Mouse (Mus musculus) thymus, postnatal 10 days (tissue): ENCODE results near the gene Zfp90.

ENCODE experiments used
- DNase-seq, 2 experiments: peaks; one replicate each; pipeline ENCODE4 v3.0.0; 2021; ENCODE audit warnings: low spot score in 2 of 2

Zfp90 gene

DNA sequence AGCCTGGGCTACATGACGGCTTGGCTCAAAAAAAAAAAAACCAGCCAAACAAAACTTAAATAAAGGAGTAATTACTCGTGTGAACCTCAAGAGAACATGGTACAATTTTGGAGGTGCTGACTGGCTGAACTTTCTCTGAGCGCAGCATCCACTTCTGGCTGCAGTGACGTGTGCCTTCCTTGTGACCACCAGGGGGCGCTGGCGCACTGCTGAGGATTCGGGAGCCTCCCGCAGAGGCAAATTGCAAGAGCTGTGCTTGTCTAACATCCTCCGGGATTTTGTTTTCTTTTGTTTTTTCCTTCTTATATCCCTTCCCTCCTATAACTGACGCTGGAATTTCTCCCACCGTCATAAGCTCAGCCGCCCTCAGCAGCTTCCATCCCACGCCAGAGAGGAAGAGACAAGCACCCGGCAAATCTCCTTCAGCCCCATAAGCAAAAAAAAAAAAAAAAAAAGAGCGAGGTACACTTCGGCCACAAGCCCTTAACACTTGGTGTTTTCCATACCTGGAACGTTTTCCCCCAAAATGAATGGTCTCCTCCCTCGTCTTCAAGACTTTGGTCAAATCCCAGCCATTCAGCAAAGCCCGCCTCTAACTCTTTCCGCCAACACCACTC, 17.9 kb downstream of the Zfp90 start:
- DNase-seq, result peak; percentile 43 to 82

DNA sequence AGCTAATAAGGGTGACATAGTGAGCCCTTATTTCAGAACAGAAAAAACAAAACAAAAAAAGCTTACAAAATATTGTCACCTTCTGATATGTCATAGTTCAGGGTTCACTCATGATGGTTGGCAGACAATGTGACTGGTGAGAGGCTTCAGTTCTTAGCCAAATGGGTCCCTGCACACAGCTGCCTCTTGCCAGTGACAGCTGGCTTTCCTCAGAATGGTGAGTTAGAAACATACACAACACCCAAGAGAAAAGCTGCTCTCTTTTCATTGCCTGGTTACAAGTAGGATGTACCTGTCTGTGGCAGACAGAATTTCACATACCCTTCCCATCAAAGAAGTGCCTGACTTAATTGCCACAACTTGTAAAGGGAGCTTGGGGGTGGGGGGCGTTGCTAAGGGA, 18.5 kb downstream of the Zfp90 start:
- DNase-seq, result no peak

DNA sequence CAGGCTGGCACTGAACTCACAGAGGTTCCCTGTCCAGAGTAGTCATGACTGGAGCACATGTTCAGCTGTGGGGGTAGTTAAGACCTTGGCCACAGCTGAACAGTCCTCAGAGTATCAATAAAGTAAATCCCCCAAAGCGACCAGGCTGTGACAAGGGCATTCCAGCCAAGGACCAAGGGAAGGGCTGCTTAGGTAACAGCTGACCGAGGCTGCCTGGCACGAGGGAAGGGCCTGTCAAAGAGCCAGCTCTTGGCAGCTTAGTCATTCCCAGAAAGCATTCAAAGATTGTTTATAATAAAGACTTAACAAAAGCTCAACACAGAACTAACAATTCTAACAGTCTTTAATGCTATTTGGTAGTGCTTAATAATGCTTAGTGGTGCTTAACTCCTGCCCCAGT, 22.7 kb downstream of the Zfp90 start:
- no peak for DNase-seq

DNA sequence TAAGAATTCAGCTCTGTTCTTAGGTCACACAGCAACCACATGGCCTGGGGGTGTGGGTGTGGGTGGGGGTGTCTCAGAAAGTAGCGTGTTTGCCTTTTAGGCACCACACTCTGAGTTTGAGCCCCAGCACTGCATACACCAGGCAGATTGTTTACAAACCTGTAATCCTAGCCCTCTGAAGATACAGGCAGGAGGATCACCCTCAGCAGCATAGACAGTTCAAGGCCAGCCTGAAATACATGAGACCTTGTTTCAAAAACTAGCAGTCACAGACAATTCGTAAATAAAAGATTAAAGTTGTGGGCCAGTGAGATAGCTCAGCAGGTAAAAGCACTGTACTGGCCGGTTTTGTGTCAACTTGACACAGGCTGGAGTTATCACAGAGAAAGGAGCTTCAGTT, 25.0 kb downstream of the Zfp90 start:
- no peak for DNase-seq

DNA sequence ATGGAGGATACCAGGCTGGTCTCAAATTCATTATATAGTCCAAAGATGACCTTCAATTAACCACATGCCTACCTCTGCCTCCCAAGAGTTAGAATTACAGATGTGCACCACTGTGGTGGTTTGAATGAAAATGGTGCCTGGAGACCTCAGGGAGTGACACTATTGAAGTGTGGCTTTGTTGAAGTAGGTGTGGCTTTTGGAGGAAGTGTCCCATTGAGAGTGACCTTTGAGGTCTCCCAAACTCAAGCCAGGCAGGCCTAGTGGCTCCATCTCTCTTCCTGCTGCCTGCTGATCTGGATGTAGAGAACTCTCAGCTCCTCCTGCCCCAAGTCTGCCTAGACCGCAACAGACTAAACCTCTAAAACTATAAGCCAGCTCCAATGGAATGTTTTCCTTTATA, 27.6 kb downstream of the Zfp90 start:
- no peak for DNase-seq

DNA sequence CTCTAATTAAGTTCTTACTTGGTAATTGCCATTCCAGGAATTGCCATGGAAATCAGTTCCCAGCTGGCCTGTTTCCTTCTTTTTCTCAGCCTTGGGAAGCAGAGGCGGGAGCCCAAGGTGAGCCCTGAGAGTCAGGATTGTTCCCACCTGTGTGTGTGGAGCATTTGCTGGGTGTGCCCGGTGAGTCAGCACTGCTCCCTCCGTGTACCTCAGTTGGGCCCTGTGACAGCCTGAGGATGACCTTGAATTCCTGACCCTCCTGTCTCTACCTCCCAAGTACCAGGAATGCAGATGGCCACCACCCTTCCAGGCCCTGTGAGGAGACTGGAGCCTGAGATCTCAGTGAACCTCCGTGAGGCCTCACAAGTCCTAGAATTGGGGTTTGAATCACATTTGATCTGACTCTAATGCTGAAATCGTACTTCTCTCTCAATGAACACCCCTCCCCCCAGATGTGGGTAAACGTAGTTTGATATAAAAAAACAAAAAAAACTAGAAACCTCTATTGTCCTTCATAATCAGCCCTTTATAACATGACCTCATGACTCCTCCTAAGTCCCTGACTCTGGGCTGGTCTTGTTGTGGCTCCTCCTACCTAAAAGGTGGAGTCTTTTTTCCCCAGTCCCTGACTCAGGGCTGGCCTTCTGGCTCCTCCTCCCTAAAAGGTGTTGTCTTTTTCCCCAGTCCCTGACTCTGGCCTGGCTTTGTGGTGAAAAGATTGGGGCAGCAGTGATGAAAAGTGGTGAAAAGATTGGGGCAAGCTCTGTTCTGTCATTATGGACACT, 36.4 kb downstream of the Zfp90 start:
- no peak for DNase-seq

DNA sequence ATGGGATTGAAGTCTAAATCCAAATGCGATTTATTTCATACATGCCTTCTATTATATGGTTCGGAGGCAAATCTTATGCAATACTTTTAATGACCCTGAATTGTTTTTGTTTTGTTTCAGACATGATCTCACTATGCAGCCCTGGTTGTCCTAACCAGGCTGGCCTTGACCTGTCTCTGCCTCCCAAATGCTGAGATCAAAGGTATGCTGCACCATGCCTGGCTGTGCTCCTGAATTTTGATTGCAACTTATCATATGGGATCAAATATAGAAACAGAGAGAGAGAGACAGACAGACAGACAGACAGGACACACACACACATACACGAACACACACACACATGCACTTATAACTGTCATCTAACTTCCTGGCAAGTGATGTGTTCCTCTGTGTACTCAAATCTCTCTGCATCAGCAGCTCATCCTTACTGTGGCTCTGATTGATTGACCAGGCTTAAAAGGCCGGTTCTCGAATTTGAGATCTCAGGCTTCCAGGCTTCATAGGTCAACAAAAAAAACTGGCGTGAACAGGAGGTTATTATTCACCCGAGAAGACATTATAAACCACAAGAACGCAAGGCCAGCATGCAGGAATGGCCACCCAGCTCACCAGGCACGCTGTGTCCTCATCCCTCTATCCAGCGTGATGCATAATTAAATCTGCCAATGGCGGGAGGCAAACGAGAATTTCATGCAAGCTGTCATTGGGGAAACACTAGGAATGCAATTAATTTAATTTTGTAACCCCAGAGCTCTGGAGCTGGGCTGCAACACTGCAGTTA, 37.8 kb downstream of the Zfp90 start:
- DNase-seq, result no peak

DNA sequence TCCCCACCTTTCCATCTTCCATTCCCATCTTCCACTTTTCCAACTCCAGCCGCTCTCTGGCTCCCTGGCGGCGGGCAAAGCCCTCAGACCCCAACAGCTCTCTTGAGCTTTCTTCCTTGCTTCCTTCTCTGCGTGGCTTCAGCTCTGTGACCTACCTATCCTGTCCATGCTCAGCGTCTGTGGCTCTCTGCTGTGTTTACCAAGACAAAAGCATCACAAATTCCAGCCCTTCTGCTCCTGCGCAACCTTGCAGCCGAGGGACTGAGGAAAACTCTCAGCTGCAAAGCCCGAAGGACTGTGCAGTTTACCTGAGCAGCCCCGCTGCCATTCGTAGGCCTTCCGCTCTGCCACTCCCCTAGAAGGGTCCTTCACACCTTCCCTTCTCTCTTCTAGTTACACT, 38.9 kb downstream of the Zfp90 start:
- no peak for DNase-seq

DNA sequence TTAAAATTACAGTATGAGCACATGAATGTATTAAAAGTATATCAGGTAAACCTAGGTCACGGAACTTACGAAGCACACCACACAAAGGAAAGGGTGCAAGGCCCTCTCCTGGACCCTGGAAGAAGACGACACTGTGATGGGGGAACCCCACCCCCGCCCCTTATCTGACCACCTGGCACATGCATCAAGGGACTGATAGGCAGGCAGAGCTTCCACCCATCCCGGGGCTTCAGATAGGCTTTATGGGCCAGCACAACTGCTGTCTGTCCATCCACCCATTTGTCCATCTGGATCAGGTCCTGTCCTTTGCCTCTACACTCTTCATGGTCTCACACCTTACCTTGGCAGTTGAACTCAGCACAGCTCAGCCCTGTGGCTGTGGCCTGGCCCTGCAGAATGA, 47.0 kb downstream of the Zfp90 start:
- DNase-seq, result no peak

DNA sequence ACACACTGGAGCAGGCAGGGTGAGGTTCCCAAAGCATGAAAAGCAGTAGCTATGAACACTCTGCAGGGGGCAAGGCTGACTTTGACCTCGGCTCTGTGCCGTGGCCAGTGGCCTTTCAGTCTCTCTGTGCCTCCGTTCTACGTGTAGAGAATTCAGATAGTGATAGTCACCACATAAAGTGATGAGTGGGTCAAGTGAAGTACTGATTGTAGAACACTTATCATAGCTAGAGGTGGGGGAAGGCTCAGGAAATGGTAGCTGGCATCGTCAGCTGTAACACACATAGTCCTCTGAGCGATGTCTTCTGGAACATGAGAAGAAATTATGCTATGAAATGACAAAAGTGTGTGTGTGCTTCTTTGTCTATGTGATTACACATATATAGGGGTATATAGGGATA, 48.7 kb downstream of the Zfp90 start:
- DNase-seq, result no peak

DNA sequence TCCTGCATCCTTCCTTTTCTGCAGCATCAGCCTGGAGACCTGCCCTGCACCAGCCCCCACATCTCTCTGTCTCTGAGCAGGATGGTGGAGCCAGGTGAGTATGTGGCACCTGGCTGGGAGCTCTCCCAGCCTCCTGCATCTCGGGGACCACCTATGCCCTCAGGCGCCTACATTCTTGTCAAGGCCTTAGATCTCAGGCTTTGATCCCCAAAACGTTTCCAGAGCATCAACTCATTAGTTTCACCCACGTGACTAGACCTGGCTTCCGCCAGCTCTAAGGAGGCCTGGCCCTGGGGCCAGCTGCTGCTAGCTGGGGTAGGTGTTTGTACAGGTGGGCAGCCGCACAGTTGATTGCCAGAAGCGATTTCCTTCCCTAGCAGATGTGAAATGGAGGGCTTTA, 54.4 kb downstream of the Zfp90 start:
- no peak for DNase-seq

DNA sequence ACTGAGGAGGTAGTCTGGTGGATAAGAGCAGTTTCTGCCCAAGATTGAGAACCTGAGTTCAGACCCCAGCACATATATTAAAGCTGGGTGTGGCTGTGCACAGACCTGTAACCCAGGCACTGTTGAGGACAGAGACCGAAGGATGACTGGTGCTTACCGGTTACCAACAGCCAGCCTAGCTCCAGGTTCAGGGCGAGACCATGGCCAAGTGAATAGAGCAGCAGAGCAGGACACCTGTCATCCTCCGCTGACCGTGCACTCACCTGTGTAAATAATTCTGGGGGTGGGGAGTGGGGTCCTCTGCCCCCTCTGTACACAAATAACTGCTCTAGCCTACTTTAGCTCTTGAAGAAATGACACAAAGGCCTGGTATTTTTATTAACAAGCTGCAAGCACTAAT, 58.9 kb downstream of the Zfp90 start:
- no peak for DNase-seq
